Mouse (Mus musculus): ENCODE results near the gene Cct7. TPM values are rescaled to one million over a fixed set of nuclear protein-coding genes. Genes with fewer than 3 reads are reported as not detected.
A peak's percentile ranks its signal among the peaks of the same experiment; 100 is the strongest.
"Not testable (repeated sequence)": the region's sequence is repeated elsewhere in the genome, so short reads cannot be mapped to it uniquely, and the experiment has no call there.

The Cct7 gene
- polyA plus RNA-seq, 1 experiment from 2014 or later = 512 TPM

DNA sequence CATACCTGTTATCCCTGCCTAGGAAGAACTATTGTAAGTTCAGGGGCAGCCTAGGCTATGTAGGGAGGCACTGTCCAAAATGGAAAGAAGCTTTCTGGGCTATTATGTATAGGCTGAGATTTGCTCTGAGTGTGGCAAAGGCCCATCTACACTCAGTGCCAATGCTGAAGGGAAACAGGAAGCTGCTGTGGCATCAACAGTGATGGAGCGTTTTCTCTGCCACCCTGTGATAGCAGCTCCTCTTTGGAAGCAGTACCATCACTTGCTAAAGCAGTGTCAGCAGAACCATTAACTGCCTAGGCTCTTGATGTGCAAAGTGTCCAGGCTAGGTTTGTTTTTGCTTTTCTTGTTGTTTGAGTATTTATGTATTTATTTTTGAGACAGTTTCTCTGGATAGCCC lies 15.1 kb upstream of the Cct7 start:
- Histone ChIP-seq H3K4me3 (no peak overlapping the region), H3K9me3 (replicated peaks) (no peaks in the 10 kb centered on the region), H3K36me3 (peaks cover 29% of the 10 kb centered on the region), H3K9ac (no peak overlapping the region), H3K4me2 (replicated peaks) (no peak overlapping the region), H3K4me1 (peaks cover 9% of the 10 kb centered on the region; the same call in 1 of the 2 replicates), H3K27ac (no peak overlapping the region), H3K27me3 (no peaks in the 10 kb centered on the region)
- WGBS = 83% methylated on average over 1 of the region's 1 CpGs
- ATAC-seq (ENCODE audit: low FRiP score) = no peak

DNA sequence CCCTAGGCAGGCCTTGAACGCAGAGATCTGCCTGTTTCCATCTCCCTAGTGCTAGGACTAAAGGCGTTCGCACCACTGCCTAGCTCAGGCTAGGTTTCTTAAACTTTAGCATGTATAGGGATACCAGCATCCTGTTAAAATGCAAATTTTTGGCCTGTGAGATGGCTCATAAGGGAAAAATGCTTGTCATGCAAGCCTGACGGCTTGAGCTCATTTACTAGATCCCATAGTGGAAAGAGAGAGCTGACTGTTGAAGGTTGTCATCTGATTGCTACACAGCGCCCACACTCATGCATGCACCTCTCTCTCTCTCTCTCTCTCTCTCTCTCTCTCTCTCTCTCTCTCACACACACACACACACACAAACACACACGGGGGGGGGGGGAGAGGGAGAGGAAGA lies 14.7 kb upstream of the Cct7 start:
- no peaks in the 10 kb centered on the region for H3K27me3 ChIP-seq
- no peak overlapping the region for H3K4me2 ChIP-seq (replicated peaks)
- no peak overlapping the region for H3K9ac ChIP-seq
- 86% methylated on average over 5 of the region's 6 CpGs for WGBS
- H3K4me1 ChIP-seq = peaks cover 9% of the 10 kb centered on the region; the same call in 1 of the 2 replicates
- ATAC-seq (ENCODE audit: low FRiP score) = no peak
- no peak overlapping the region for H3K27ac ChIP-seq
- H3K9me3 ChIP-seq (replicated peaks) = no peaks in the 10 kb centered on the region
- no peak overlapping the region for H3K4me3 ChIP-seq
- H3K36me3 ChIP-seq = peaks cover 34% of the 10 kb centered on the region

DNA sequence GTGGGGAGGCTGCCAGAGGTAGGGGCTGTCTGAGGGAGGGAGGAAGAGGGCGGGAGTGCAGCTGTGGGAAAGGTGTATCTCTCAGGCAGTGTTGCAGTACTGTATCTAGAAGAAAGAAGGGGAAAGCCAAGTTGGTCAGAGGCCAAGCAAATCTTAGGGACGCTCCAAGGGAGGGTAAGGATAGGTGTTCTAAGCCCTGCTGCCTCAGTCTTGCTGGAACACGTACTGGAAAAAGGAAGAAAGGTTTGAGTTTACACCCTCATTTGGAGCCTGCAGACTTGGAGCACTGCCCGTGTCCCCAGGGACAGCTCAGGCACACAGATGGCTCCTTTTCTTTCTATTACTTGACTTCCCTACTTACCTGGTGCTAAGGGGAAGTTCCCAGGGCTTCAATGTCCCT lies 10.2 kb upstream of the Cct7 start:
- H3K9me3 ChIP-seq (replicated peaks) = no peaks in the 10 kb centered on the region
- no peaks in the 10 kb centered on the region for H3K4me1 ChIP-seq
- no peaks in the 10 kb centered on the region for H3K27me3 ChIP-seq
- H3K9ac ChIP-seq = no peak overlapping the region
- ATAC-seq (ENCODE audit: low FRiP score) = no peak
- 94% methylated on average over 4 of the region's 4 CpGs for WGBS
- no peak overlapping the region for H3K4me2 ChIP-seq (replicated peaks)
- H3K27ac ChIP-seq = no peak overlapping the region
- H3K4me3 ChIP-seq = no peak overlapping the region
- H3K36me3 ChIP-seq = peaks cover 62% of the 10 kb centered on the region

- WGBS = 91% methylated on average over 3 of the region's 3 CpGs
- no peaks in the 10 kb centered on the region for H3K4me1 ChIP-seq
- no peak overlapping the region for H3K9ac ChIP-seq
- no peak for ATAC-seq (ENCODE audit: low FRiP score)
- H3K4me2 ChIP-seq (replicated peaks) = no peak overlapping the region
- no peaks in the 10 kb centered on the region for H3K27me3 ChIP-seq
- no peaks in the 10 kb centered on the region for H3K9me3 ChIP-seq (replicated peaks)
- peaks cover 73% of the 10 kb centered on the region for H3K36me3 ChIP-seq
- no peak overlapping the region for H3K27ac ChIP-seq
- no peak overlapping the region for H3K4me3 ChIP-seq
Measured at GRCm38 (mm10) chr6:85443488-85444233, 7.7 kb upstream of the Cct7 start.

DNA sequence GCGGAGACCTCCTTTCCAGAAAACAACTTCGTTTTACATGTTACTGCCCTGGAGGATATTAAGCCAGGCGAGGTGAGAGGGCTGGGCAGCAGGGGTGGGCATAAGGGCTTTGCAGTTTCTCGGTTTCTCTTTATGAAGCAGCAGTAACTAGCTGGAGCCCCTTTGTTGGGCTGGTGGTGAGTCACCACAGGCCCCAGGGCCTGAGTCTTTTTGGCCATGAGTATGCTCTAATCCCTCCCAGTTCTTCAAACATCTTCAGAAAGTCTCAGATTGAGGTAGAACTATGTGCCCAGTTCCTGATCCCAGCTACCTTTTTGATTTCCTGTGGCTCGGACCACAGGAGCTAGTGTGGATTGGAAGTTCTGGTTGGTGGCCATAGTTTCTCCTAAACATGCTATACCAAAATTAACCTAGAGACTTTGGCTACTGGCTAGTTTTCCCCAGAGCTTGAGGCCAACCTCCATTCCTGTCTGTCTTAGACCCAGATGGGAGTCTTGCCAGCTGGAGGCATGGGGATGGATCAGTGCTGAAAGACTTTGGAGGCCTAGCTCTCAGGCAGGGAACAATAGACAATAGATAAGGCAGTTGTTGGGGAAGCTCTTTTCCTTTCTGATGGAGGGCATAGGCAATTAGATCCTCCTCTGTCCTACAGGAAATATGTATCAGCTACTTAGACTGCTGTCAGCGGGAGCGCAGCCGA lies 6.9 kb upstream of the Cct7 start:
- Histone ChIP-seq H3K27ac (no peak overlapping the region), H3K9me3 (replicated peaks) (no peaks in the 10 kb centered on the region), H3K4me3 (no peak overlapping the region), H3K36me3 (peaks cover 66% of the 10 kb centered on the region), H3K27me3 (no peaks in the 10 kb centered on the region), H3K4me2 (replicated peaks) (no peak overlapping the region), H3K9ac (no peak overlapping the region), H3K4me1 (no peaks in the 10 kb centered on the region)
- WGBS = 90% methylated on average over 8 of the region's 8 CpGs
- ATAC-seq (ENCODE audit: low FRiP score) = no peak

GRCm38 (mm10) chr6:85445286-85445685 lies 6.0 kb upstream of the Cct7 start:
- Histone ChIP-seq H3K9ac (no peak overlapping the region), H3K36me3 (peaks cover 57% of the 10 kb centered on the region), H3K9me3 (replicated peaks) (no peaks in the 10 kb centered on the region), H3K4me2 (replicated peaks) (no peak overlapping the region), H3K27me3 (no peaks in the 10 kb centered on the region), H3K4me1 (no peaks in the 10 kb centered on the region), H3K27ac (no peak overlapping the region), H3K4me3 (no peak overlapping the region)
- WGBS = 79% methylated on average over 5 of the region's 5 CpGs
- ATAC-seq (ENCODE audit: low FRiP score) = no peak

DNA sequence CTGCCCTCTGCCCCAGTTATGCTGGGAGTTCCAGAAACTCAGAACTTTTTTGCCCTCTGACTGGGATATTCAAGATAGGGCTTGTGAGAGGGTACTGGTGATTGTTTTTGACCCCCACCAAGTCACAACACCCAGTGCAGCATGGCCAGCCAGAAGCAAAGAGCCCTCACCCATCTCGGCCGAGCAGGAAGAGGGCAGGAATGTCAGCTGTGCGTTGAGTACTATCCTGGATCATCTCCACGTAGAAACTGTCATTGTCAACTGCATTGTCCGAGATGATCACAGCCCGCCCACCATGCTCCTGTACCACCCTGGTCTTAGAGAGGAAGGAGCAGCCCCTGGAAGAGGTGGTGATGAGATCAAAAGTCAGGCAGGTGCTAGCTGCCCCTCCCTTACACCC lies 4.0 kb upstream of the Cct7 start:
- Histone ChIP-seq H3K4me2 (replicated peaks) (no peak overlapping the region), H3K36me3 (peaks cover 40% of the 10 kb centered on the region), H3K27ac (no peak overlapping the region), H3K9ac (no peak overlapping the region), H3K27me3 (no peaks in the 10 kb centered on the region), H3K4me3 (no peak overlapping the region), H3K9me3 (replicated peaks) (no peaks in the 10 kb centered on the region), H3K4me1 (peaks cover 5% of the 10 kb centered on the region)
- ATAC-seq (ENCODE audit: low FRiP score) = no peak
- WGBS = 88% methylated on average over 6 of the region's 6 CpGs

- H3K4me3 ChIP-seq = 0 out of 2 replicates have a peak overlapping the region, but pooled peaks have one; percentile 79
- peaks cover 27% of the 10 kb centered on the region for H3K4me1 ChIP-seq
- H3K9me3 ChIP-seq (replicated peaks); H3K27me3 ChIP-seq; H3K27ac ChIP-seq; H3K9ac ChIP-seq; ATAC-seq (ENCODE audit: low FRiP score): not testable (repeated sequence)
- 74% methylated on average over 1 of the region's 1 CpGs for WGBS
- peak overlapping the region; percentile 83 for H3K4me2 ChIP-seq (replicated peaks)
- peaks cover 26% of the 10 kb centered on the region for H3K36me3 ChIP-seq
Measured at GRCm38 (mm10) chr6:85450140-85450539, 1.2 kb upstream of the Cct7 start.

DNA sequence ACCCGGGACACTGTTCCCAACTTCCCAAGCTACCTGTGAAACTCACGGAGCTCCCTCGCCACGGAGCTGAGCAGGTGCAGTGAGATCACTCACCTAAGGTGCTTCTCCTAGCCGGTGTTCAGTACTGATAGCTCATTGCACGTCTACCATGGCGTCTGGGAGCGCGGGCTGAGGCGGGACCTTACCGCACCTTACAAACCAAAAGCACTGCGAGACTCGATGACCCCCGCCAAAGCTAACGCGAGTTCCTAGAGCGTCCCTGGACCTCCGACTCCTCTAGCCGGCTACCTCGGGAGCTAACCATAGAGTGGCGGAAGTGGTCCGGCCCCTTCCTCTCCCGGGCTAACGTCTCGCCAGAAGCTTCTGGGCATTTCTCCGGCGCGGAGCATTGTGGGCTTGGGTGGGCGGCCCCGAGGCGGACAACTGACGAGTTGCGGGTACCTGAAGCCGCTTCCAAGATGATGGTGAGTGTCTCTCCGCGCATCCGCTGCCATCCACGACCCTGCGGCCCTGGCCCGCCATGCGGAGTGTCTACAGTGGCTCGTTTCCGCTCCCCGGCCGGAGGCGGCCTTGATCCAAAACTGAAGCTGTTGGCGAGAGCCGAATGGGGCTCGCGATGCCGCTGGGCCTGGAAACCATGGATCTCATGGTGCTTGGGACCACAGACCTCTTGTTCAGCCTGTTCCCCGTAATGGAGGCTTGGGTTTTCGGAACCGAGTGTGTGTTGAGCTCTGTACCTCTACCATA lies 523 bp downstream of the Cct7 start, which contains the start of gene Pradc1:
TSS of gene Pradc1 (minus strand) at position 307 of the 747 bp plus-strand sequence.
- Histone ChIP-seq H3K9me3 (replicated peaks) (no peaks in the 10 kb centered on the region), H3K4me3 (peak within 1 kb of the TSS; percentile 79), H3K27ac (peak within 1 kb of the TSS; percentile 96), H3K9ac (peak within 1 kb of the TSS; percentile 91), H3K4me2 (replicated peaks) (peak within 1 kb of the TSS; percentile 83), H3K27me3 (no peaks in the 10 kb centered on the region), H3K4me1 (peaks cover 37% of the 10 kb centered on the region), H3K36me3 (peaks cover 9% of the 10 kb centered on the region)
- WGBS = under 1% methylated on average over 54 of the region's 54 CpGs
- ATAC-seq (ENCODE audit: low FRiP score) = peak; percentile 93

- Histone ChIP-seq H3K36me3 (peaks cover 4% of the 10 kb centered on the region; the same call in 1 of the 2 replicates), H3K4me1 (peaks cover 37% of the 10 kb centered on the region), H3K27me3 (no peaks in the 10 kb centered on the region), H3K27ac (peak overlapping the region; percentile 96), H3K4me3 (peak overlapping the region; percentile 79), H3K9me3 (replicated peaks) (no peaks in the 10 kb centered on the region), H3K9ac (peak overlapping the region; percentile 91), H3K4me2 (replicated peaks) (peak overlapping the region; percentile 83)
- 1% methylated on average over 15 of the region's 15 CpGs for WGBS
- no peak for ATAC-seq (ENCODE audit: low FRiP score)
Measured at GRCm38 (mm10) chr6:85452411-85452665, 1.0 kb downstream of the Cct7 start.

- H3K36me3 ChIP-seq = no peaks in the 10 kb centered on the region
- H3K4me3 ChIP-seq = peak overlapping the region; percentile 79
- peaks cover 37% of the 10 kb centered on the region for H3K4me1 ChIP-seq
- peak overlapping the region; percentile 91 for H3K9ac ChIP-seq
- H3K9me3 ChIP-seq (replicated peaks) = no peaks in the 10 kb centered on the region
- H3K4me2 ChIP-seq (replicated peaks) = peak overlapping the region; percentile 83
- ATAC-seq (ENCODE audit: low FRiP score) = no peak
- H3K27me3 ChIP-seq = no peaks in the 10 kb centered on the region
- WGBS = 10% methylated on average over 7 of the region's 7 CpGs
- 0 out of 2 replicates have a peak overlapping the region, but pooled peaks have one; percentile 96 for H3K27ac ChIP-seq
Measured at GRCm38 (mm10) chr6:85452816-85453215, 1.5 kb downstream of the Cct7 start.

- no peak overlapping the region for H3K4me3 ChIP-seq
- H3K4me1 ChIP-seq = peaks cover 12% of the 10 kb centered on the region
- WGBS = 85% methylated on average over 2 of the region's 2 CpGs
- H3K27me3 ChIP-seq = no peaks in the 10 kb centered on the region
- no peak overlapping the region for H3K27ac ChIP-seq
- ATAC-seq (ENCODE audit: low FRiP score) = no peak
- H3K9me3 ChIP-seq (replicated peaks) = no peaks in the 10 kb centered on the region
- no peak overlapping the region for H3K9ac ChIP-seq
- peaks cover 57% of the 10 kb centered on the region for H3K36me3 ChIP-seq
- no peak overlapping the region for H3K4me2 ChIP-seq (replicated peaks)
Measured at GRCm38 (mm10) chr6:85459621-85460020, 8.3 kb downstream of the Cct7 start.
